Mouse (Mus musculus) bone marrow macrophage, adult 2 months (primary cell): Measurements from ENCODE around the gene Epha5.

Source experiments
- CTCF ChIP-seq: IDR thresholded peaks from 2 replicates; pipeline ENCODE4 v1.5.1; 2012; ENCODE audit warnings: low read depth, mild to moderate bottlenecking, low read length, moderate library complexity
- POLR2A ChIP-seq: IDR thresholded peaks from 2 replicates; pipeline ENCODE4 v1.6.1; 2012; ENCODE audit warnings: mild to moderate bottlenecking, low read depth, low read length, borderline replicate concordance

DNA sequence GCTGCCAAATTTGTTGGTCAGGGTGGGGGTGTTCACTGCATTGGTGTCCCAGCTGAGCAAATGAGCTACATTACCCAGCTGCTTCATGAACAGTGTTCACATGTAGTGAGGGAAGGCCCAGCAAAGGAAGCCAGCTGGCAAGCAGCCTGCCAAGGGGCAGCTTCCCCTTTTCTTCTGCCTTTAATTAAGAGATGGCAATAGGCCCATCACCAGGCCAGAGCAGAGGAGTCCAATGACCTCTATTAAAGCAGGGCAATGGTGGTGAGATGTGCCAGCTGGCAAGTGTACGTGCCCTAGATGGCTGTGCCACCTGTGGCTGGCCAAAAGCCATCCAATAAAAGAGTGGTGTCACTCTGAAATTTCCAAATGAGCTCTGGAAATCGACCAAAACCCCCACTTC, 264.1 kb downstream of the Epha5 start:
- TF ChIP-seq CTCF = no peak
- TF ChIP-seq POLR2A = no peak
